Mouse (Mus musculus) cerebellum, adult 9-11 months (tissue): ENCODE measurements around the gene Cyp2t4.
A peak's percentile ranks its signal among the peaks of the same experiment; 100 is the strongest.

Experiments
- DNase-seq: peaks from one replicate; pipeline ENCODE4 v3.0.0; 2022

The Cyp2t4 gene

DNA sequence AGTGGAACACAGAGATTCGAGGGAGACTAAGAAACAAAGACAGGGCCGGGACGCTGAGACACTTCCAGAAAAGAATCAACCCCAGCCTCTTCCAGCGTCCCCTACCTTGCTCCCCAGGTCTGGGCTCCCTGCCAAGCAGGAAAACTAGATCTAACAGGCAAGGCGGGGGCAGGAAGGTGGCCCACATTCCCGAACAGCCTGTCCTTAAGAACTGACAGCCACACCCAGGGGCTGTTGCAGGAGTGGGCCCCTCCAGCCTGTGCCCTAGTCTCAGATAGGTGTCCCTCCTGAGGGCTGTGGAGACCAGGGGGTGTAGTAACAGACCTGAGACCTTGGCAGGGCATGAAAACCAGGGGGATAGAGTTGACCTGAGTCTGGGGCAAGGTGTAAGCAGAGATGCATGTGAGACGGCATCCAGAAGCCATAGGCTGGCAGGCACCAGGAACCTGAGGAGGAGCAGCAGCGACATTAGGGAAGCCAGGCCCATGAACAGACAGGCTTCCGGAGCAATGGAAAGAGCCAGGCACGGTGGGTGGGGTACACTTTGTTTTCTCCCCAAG lies at the start of gene Cyp2t4:
TSS of gene Cyp2t4 (plus strand) at position 510 of the 560 bp plus-strand sequence.
- DNase-seq, result peak; percentile 38

DNA sequence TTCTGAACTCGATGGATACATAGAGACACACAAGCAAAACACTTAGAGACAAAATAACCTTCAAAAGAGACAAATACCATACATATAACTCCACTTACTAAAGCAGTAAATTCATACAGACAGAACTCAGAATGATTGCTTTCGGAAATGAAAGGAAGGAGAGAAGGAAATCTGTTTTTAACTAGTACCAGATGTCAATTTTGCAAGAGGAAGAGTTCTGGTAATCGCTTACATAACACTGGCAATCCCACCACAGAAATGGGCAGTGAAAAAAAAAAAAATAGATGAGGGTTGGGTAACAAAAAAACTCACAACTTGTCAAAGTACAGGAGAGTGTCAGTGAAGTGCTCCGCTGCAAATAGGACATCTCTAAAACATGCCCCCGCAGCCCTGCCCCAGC lies 48.6 kb upstream of the Cyp2t4 start:
- DNase-seq, result no peak

DNA sequence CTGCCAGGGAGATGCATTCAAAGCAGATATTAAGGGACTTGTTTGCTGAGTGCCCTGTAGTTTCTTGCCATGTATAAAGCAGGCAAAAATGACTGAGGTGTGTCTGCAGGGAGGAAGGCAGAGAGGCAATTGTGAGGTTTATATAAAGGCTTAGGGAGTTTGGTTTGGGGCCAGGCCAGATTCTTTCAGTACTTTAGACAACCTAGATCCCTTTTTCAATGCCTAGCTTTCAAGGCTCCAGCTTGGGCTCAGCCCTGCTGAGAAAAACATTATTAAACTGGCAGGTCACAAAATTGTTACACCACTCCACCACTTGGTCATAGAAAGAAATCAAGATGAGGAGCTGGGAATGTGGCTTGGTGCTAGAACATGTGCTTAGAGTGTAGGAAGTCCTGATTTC lies 43.2 kb upstream of the Cyp2t4 start:
- no peak for DNase-seq

DNA sequence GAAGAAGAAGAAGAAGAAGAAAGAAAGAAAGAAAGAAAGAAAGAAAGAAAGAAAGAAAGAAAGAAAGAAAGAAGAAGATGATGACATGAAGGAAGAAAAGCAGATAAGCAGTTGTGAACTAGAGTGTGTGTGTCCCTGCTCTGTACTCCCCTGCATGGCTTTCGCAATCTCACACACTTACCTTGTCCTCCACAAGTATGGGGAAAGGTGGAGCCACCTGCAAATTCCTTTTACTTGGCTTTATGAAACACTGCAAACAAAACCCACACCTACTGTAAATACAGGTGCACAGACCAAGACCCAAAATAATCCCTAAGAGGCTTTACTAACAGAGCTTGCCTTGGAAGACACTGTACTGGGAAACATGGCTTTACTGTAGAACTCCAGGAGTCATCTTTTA lies 42.5 kb upstream of the Cyp2t4 start:
- DNase-seq, result no peak

DNA sequence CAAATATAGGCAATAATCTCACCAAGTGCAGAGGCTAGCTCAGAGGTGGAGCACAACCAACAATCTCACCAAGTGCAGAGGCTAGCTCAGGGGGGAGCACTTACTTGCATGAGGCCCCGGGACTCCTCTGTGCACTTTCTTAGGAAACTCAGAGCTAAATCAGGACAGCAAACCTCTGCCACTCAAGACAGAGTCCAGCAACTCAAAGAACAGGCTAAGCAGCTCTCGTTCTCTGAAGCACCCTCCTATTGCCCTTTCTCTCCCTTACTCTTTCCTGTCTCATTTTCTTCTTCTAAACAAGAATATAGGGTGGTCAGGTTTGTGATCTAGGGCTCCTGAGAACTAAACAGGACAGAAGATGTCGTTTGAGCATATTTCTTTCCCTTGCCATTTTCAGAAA lies 41.5 kb upstream of the Cyp2t4 start:
- DNase-seq, result no peak

DNA sequence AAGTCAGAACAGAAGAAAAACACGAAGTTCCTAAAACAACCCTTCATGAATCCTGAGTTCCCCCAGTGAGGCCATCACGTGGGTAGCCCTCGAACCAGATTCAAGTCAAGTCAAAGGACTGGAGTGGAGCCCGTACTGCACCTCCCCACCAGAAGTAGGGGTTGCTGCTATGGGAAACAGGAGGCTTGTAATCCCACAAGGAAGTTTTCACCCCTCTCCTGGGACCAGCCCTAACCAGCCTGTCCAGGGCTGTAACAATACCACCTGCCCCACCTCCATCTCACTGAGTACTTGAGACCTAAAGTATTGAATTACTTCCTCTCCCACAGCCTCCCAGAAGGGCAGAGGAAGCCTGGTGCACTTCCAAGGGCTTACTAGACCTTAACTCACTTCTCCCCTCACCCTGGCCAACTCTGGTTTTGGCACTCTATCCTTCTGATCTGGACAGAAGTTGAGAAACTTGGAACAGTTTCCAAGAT lies 35.4 kb upstream of the Cyp2t4 start:
- DNase-seq, result no peak

DNA sequence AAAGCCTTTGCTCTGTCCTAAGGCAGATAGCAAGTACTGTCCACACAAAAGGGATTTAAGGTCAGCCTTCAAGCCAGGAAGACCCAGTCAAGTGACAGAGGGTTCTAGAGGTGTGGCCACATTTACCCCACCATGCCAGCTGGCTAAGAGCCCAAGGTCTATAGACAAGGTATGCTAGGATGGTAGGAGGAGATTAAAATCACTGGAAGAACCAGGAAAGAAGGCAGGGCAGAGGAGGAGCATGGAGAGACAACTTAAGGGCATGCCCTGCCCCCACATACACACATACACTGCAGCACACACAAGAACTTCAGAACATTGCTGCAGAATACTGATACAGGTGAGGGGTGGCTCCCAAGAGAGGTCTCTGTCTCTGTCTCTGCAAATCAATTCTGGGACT lies 33.8 kb upstream of the Cyp2t4 start, which contains the start of gene Cyp2f2:
TSS of gene Cyp2f2 (plus strand) at position 234 of the 400 bp plus-strand sequence.
- no peak for DNase-seq

DNA sequence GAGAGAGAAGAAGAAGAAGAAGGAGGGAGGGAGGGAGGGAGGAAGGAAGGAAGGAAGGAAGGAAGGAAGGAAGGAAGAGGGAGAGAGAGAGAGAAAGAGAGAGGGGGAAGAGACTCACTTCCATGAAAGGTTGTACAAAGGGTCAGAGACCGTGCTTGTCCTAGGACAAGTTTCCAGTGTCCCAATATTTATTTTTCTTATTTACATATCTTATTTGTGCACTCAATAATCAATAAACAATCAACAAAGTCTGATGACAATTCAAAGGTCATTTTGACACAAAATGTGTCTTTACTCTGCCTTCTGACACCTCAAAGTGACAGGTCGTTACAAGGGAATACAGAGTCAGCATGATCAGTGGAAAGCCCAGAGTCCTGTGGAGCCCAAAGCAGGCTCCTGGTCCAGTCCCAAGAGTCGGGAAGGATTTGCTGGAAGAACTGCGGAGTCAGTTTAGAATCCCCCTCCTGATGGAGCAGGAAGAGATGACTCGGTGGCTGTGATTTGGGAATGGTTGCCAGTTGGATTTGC lies 29.1 kb upstream of the Cyp2t4 start:
- DNase-seq, result no peak

DNA sequence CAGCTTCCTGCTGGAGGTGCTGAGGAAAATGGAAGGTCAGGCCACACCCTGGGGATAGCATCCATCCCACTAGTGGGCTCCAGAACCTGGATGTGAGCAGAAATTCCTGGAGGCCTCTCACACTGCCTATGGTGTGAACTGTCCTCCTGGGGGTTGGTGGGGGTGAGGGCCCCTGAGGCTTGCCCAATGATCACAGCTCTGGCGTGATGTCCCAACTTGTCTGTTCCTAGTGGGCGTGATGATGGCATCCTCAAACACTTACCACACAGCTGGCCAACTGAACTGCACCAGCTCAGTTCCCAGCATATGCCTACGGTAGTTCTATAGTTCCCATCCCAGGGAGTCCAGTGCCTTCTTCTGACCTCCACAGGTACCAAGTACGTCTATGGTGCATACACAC lies 28.5 kb upstream of the Cyp2t4 start:
- DNase-seq, result no peak

DNA sequence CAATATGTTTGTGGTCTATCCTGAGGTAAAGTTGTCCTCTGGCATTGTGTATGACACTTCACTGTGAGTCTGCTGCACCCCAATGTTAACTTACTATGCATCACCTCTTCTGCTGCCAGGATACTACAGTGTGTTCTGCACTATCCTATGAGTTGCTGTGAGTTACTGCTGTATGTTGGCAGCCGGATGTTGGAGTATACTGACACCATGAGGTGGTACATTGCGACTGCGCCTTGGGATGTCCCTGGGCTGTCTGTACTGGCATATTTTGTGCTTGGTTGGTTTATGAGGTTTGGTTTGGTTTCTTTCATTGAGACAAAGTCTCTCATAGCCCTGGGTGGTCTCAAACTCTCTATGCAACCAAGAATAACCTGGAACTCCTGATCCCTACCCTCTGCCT lies 25.4 kb upstream of the Cyp2t4 start:
- no peak for DNase-seq

DNA sequence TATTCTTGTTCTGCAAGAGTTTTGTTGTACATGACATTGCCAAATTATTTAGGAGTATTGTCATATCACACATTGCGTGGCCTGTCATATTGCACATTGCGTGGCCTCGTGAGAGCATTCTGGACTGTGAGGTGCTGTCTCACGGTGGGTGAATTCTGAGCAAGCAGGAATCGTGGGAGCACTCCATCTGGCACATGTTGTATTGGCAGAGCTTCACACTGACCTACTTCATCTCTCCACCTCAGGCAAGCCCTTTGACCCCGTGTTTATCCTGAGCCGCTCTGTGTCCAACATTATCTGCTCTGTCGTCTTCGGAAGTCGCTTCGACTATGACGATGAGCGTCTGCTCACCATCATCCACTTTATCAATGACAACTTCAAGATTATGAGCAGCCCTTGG lies 24.6 kb upstream of the Cyp2t4 start:
- no peak for DNase-seq

DNA sequence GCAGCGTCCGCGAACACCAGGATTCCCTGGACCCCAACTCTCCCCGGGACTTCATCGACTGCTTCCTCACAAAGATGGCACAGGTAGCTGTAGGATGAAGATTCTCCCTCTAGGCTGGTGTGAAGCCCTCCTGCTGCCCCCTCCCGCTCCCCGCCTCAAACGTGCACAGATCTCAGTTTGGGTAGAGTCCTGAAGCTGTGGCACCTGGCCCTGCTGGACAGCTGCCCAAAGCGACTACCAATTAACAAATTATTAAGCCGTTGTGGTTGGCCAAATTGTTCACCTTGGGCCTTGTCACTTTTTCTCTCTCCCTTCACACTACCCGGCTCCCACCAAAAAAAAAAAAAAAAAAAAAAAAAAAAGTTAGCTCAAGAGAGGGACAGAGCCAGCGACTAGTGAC lies 23.7 kb upstream of the Cyp2t4 start:
- DNase-seq, result no peak

DNA sequence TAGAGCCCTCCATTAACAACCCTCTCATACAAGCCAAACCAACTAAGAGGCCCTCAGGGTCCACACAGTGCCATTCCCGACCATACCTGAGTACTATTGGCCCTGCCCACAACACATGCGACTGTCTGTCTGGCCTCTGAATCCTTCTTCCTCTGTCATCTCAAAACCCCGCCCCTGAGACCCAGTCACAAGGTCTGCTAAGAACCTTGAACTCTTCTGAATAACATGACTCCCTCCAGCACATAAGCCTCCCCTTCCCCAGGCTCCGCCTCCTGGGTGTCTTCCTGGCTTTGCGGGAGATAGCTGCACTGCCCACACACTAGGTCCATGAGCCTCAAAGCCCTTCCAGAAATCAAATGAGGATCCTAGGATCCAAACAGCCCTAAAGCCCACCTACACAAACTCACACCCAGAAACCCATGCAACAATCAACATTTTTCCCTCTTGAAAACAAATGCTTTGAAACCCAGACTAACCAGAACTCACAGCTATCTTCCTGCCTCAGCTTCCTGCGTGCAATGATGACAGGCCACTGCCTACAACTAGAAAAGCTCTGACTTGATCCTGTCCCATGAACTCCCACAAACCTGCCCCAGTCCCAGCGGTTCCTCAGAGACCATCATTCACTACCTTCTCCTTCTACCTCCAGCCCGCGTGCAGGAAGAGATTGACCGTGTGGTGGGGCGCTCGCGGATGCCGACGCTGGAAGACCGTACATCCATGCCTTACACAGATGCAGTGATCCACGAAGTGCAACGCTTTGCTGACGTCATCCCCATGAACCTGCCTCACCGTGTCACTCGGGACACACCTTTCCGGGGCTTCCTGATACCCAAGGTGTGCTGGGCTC lies 22.8 kb upstream of the Cyp2t4 start:
- no peak for DNase-seq

DNA sequence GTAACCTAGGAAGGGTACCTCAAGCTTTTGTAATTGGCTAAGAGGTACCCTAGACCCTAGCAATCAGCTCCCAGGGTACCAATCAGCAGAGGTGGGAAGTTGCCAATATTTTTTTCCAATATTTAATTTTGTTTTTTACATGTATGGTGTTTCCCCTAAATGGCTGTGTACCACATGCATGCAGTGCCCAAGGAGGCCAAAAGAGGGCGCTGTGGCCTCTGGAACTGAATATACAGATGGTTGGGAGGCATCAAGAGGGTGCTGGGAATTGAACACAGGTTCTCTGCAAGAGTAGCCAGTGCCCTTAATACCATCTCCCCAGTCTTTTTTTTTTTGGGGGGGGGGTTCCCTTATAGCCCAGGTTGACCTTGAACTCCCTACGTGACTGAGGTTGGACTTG lies 22.1 kb upstream of the Cyp2t4 start:
- no peak for DNase-seq

DNA sequence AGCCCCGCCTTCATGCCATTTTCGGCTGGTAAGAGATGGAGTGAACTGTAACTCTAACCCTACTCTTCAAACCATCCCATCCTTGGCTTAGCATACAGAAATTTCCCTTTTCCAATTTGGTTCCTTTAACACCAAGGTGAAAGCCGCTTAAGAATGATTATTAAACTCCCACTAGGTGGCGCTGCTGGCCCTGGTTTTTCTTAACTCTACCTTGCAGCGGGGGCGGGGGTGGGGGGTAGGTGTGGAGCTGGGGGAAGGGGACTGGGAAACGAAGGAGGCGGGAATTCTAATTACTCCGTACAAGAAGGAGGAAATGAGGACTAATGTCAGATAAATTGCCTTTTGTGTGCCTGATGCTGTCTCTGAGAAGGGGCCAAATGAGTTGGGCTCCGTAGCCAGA lies 20.9 kb upstream of the Cyp2t4 start:
- DNase-seq, result peak; percentile 31

DNA sequence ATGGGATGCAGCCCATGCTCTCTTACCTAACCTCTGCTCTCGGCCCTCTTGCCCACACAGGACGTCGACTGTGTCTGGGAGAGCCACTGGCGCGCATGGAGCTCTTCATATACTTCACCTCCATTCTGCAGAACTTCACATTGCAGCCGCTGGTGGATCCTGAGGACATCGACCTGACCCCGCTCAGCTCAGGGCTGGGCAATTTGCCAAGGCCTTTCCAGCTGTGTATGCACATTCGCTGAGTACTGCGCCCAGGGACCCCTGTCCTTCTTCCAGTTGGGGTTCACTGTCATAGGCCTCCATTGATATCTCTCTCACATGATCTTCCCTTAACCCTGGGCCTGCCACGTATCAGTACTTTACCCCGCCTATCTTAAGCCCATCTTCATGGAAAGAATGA lies 20.4 kb upstream of the Cyp2t4 start:
- no peak for DNase-seq

DNA sequence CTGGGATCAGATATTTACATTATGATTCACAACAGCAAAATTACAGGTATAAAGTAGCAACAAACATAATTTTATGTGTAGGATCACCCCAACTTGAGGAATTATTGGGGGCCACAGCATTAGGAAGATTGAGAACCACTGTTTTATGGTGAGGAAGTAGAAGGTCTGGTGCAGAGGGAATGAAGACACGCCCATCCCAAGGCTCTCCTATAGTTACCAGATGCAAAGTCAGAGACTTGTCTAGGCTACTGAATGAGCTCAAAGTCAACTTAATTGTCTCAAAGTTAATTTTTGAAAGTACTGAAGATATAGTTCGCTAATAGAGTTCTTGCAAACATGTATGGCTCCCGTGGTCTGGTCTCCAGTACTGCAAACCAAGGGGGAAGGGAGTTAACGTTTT lies 19.8 kb upstream of the Cyp2t4 start:
- no peak for DNase-seq

DNA sequence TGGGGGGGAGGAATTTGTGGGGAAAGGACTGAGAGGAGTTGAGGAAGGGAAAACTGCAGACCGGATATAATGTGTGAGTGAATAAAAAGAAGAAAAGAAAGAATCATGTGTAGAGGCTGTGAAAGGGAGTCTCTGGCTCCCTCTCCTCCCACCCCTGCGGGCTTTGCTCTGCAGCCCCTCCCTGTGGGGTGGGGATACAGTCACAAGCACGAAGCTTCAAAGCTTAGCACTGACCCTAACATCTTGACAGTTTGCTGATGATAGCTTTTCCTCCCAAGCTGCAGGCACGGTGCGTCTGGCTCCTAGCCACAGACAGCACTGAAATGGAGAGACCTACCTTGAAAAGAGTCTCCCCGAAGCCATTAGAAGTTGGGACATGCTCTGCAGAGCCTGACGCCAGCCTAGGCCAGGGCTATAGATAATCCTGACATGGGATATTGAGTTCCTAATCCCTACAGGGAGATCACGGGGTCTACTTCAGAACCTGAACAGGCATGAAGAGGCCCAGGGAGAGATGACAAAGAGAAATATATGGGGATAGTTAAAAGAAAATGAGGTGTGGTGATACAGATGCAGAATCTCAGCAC lies 17.0 kb upstream of the Cyp2t4 start:
- DNase-seq, result no peak

DNA sequence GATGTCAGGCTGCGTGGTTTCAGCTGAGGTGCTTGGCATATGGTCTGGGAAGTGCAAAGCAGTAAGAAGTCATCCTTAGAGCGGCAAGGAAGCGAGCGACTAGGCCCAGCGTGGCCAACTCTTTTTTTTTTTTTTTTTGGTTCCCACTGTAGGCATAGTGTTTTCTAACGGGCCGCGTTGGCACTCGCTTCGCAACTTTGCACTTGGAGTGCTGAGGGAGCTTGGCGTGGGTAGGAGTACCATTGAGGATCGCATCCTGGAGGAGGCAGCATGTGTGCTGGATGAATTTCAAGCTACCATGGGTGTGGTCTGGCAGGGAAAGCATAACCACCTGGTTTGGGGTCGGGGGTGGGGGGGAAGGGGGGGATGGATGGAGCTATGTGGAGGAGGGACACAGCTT lies 2.5 kb downstream of the Cyp2t4 start:
- DNase-seq, result peak; percentile 28

DNA sequence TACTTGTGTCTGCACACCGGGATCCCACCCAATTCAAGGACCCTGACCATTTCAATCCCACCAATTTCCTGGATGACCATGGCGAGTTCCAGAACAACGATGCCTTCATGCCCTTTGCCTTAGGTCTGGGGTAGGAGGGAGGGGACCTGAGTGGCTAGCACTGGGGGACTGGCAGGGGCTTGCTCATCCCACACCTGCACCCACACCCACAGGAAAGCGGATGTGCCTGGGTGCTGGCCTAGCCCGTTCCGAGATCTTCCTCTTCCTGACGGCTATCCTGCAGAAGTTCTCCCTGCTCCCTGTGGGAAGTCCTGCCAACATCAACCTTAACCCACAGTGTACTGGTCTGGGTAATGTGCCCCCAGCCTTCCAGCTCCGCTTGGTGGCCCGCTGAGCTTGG lies 4.7 kb downstream of the Cyp2t4 start:
- DNase-seq, result peak; percentile 40

DNA sequence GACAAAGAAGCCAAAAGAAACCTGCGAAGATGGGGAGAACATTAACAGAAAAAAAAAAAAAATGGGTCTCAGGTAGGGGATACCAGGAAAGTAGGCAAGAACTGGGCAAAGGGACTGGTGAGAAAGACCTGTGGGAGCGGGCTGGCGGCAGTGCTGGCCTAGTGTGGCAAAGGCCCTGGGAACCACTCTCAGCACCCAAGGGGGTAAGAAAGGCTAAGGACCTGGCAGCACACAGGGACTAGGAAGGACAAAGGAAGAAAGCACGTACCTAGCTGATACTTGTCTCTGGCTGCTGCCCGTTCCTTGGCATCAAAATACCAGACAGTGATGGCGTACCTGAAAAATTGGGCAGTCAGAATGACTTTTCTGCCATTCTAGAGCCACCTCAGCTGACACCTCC lies 5.7 kb downstream of the Cyp2t4 start:
- DNase-seq, result peak; percentile 44

DNA sequence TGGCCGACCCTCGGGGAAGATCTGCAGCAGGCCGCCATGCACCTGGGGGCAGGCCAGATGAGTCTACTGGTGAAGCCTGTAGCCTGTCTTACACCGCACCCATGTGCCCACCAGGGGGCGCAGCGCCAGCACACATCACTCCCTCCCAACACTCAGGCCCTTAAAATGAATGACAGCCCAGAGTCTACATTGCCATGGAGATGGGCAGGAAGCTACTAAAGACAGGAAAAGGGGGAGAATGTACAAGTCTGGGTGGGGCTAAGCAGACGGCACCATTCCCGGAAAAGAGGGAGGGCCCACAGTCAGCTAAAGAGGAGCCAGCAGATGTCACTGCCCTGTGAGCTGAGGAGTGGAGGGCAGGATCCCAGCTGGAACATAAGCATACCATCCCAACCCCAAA lies 6.4 kb downstream of the Cyp2t4 start:
- DNase-seq, result peak; percentile 89

DNA sequence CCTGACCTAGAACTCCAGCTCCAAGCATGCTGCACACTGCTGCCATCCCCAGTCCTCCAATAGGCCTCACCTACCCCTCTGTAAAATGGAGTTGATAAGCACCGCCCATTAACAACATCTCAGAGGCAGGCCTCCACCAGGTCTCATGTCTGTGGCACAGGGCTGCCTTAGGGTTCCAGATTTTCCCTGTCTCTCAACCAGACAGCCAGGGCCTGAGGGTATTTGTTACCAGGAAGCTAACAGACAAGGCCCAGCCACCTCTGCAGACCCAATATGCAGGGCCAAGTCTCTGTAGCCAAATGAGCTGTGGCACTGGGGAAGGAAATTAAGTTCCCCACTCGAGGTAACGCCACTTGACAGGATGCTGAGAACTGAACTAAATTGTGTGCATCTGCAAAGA lies 7.4 kb downstream of the Cyp2t4 start:
- DNase-seq, result no peak

DNA sequence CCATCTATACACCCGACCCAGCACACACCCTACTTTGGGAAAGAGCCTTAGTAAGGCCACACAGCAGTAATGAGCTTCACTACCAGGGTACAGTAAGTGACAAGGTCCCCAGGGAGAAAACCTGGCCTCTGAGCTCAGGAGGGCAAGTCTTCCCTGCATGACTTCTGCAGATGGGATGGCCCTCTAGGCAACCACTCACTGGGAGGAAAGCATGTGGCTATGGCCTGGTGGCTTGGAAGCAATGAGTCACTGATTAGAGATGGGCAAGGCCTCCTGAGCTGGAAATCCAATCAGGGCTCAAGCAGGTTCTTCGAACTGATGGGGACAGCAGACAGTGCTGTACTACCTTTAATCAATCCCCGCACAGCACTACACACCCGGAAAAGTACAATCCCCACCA lies 8.2 kb downstream of the Cyp2t4 start:
- peak; percentile 40 for DNase-seq
